Mouse (Mus musculus) left cerebral cortex, adult 9 months (tissue): ENCODE results near the gene 1110051M20Rik.

ENCODE experiments used
- DNase-seq, 2 experiments: peaks; one replicate each; pipeline ENCODE4 v3.0.0; 2022; ENCODE audit warnings: low spot score in 2 of 2

The 1110051M20Rik gene

DNA sequence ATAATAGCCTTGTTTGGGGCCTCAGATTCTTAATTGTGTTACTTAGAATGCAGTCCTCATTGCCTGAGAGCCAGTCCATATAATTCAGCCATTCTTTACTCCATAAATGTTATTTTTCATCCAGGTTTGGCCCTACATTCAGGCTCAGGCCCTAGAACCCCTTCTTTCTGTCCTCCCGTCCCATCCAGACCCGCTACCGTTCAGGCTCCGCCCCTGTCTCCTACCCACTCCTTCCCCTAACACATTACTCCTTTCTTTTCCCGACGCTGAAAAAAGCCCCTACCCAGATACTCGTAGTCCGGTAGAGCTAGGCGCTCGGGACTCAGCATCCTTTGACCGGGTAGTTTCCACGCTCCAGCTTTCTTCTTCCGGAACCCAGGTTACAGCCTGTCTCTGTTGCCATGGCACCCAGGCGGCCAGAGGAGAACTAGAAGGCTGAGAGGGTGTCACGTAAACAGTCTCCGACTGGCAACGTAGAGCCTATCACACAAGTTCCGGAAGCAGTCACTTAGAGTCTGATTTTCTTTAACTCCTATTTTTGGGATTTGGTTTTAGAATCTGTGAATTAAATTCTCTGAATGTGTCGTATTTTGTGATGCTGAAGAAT, at the start of gene 1110051M20Rik:
Gene 1110051M20Rik (minus strand): TSS at position 419 of the 607 bp plus-strand sequence.
- peak; percentile 62 to 93 for DNase-seq

- no peak for DNase-seq
Observed at GRCm38 (mm10) chr2:91493981-91494380, 49.5 kb upstream of the 1110051M20Rik start.

DNA sequence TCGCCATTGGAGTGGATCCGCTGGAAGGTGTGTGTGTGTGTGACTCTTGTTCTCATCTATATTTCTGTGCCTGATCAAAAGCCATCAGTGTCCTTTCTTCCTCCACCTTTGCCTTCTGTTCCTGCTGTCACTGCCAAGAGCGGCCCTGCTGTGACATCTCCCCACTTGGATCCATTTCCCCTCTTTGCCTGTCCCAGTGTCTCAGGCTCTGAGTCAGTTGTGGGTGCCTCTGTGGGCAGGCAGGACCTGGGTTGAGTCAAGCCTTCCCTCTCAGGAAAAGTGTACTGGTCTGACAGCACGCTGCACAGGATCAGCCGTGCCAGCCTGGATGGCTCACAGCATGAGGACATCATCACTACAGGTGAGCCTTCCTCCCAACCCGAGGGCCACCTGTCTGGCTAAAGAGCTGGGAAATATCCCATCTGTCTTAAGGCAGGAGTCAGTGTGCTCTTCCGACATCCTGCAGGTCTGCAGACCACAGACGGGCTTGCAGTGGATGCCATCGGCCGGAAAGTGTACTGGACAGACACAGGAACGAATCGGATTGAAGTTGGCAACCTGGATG, 47.6 kb upstream of the 1110051M20Rik start:
- DNase-seq, result no peak

- DNase-seq, result peak in 1 of 2 experiments; percentile 35
Observed at GRCm38 (mm10) chr2:91487295-91487694, 42.8 kb upstream of the 1110051M20Rik start.

DNA sequence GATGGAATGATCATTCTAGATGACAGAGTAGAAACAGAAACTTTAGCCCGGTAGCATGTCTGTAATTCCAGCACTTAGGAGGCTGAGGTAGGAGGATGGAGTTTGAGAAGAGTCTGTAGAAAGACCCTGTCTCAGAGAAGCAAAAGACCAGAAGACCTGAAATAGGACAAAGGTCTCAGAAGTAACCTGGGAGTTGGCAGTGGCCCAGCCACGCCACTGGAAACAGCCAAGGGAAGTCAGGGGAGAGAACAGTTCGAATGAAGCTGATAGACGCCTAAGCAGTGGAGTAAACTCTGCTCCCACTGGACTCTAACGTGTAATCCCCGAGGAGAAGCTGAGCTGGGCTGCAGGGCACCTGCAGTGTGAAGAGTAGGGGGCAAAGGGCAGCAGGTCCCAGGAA, 40.8 kb upstream of the 1110051M20Rik start:
- no peak for DNase-seq

DNA sequence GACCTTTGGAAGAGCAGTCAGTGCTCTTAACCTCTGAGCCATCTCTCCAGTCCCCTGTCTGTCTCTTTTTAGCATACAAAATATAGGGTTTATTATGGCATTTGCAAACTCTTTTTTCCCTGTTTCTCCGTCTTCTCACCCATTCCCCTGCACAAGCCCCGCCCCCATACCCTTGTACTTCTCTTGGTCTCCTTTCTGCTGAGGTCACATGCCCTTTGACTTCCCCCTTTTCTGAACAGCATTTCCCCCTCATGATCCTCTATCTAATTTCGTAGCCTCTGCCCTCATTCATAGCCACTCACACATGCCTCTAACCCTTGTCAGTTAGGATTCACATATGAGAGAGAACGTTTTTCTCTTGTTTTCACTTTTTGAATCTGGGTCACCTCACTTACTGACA, 40.2 kb upstream of the 1110051M20Rik start:
- no peak for DNase-seq

- peak in 1 of 2 experiments; percentile 87 for DNase-seq
Observed at GRCm38 (mm10) chr2:91480805-91481514, 36.5 kb upstream of the 1110051M20Rik start.

GRCm38 (mm10) chr2:91480399-91480801, 35.9 kb upstream of the 1110051M20Rik start:
- no peak for DNase-seq

DNA sequence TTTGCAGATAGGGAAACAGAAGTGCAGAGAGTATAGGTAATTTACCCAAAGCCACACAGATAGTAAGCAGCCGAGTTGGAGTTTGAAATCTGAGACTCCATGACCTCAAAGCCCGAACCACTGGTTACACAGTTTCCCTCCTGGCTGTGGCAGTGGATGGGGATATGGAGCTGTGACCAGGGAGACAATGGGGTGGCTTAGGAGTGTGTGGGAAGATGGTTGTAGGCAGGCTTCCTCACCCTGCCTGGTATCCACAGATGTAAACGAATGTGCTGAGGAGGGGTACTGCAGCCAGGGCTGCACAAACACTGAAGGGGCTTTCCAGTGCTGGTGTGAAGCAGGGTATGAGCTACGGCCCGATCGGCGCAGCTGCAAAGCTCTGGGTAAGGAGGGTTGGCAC, 32.3 kb upstream of the 1110051M20Rik start:
- no peak for DNase-seq

DNA sequence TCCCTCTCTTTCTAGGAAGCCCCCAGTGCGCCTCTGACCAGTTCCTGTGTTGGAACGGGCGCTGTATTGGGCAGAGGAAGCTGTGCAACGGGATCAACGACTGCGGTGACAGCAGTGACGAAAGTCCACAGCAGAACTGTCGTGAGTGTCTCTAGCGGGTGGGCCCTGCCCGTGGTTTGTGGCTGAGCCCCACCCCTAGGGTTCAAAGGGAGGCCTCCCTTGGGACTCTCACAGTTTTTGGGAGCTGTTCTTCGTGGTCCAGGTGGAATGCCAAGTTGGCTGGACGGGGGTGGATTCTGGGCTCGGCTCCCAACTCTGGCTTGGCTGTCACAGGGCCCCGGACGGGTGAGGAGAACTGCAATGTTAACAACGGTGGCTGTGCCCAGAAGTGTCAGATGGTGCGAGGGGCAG, 31.8 kb upstream of the 1110051M20Rik start:
- no peak for DNase-seq

DNA sequence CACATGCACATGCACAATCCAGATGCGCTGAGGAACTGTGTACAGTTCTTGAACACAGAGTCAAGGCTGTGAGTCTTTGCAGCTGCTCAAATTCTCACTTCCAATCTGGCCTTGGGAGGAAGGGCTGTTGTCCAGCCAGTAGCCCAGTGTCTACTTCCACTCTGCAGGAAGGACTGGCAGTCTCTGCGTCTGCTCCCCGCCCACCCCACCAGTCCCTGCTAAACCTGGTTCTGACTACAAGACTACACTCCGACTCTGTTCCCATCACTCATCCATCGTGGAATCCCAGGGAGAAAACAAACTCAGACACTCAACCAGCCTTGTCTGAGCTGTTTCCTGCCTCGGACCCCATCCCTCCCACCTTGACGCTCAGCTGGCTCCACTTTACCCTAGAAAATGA, 31.3 kb upstream of the 1110051M20Rik start:
- DNase-seq, result no peak

- DNase-seq, result no peak
Observed at GRCm38 (mm10) chr2:91474358-91474757, 29.9 kb upstream of the 1110051M20Rik start.

- DNase-seq, result peak; percentile 59 to 70
Observed at GRCm38 (mm10) chr2:91470055-91470647, 25.6 kb upstream of the 1110051M20Rik start.

DNA sequence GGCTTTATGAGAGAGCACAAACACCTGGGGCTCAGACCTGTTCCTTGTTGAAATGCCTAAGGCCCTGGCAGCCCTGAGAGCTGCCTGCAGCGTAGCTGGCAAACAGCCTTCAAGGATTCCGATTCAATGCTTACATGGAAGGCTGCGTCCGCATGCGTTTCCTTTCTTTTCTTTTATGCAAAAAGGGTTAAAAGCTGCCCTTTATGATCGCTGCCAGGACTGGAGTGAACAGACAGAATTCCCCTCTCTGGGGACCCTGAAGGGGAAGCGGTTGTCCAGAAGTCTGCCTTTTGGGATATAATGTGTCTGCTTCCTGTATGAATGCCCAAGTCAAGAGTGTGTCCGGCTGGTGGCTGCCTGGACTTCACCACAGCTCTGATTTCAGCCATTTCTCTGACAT, 23.1 kb upstream of the 1110051M20Rik start:
- DNase-seq, result no peak

GRCm38 (mm10) chr2:91465934-91466333, 21.4 kb upstream of the 1110051M20Rik start:
- no peak for DNase-seq

DNA sequence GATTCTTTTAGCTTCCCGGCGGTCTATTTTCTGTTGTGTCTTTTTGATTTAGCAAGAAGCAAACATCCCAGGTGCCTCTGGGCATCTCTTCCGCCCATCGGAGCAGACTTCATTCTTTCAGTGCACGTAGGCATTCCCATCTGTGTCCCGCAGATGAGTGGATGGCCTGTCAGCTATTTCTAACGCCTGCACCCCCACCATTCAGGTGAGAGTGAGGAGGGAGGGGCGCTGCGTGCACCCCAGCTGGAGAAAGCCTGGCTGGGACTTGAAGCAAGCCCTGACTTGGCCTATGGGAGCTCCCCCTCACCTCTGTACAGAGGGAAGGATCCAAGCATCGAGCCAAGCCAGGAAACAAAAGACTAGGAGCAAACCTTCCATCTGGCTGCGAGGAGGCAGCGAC, 18.2 kb upstream of the 1110051M20Rik start:
- DNase-seq, result no peak

GRCm38 (mm10) chr2:91462196-91462595, 17.7 kb upstream of the 1110051M20Rik start:
- no peak for DNase-seq

DNA sequence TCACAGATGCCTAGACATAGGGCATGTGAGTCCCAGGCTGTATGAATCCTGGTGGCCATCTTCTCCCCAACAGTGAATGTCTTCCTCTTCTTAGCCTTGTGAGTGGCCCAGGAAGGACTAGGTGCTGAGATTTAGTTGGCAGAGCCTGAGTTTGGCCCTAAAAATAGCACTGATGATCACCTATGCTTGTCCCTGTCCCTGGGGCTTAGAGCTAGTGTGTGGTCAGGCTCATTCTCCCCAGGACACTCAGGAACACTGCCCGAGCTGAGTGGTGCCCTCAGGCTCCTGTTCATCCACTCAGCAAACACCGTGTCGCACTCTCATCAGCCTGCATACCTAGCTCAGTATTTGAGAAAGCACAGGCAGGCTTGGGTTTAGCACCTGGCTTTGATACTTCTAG, 16.8 kb upstream of the 1110051M20Rik start:
- no peak for DNase-seq

DNA sequence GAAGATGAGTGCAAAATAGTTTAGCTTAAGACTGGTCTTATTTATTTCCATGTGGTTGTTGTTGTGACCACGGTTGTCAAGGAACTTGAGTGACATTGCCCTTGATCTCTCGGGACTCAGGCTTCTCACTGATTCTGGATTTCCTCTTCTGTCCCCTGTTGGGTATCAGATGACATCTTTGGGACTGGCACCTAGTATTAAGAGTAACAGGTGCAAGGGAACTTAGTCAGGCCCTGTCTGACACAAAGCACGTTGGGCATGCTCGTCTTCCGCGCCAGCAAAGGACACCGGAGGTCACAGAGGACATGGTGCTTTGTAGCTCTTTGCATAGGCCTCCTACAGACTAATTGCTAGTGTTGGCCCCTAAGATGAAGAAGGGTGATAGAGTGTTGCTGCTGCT, 16.3 kb upstream of the 1110051M20Rik start:
- DNase-seq, result no peak

GRCm38 (mm10) chr2:91460076-91460475, 15.6 kb upstream of the 1110051M20Rik start:
- no peak for DNase-seq

DNA sequence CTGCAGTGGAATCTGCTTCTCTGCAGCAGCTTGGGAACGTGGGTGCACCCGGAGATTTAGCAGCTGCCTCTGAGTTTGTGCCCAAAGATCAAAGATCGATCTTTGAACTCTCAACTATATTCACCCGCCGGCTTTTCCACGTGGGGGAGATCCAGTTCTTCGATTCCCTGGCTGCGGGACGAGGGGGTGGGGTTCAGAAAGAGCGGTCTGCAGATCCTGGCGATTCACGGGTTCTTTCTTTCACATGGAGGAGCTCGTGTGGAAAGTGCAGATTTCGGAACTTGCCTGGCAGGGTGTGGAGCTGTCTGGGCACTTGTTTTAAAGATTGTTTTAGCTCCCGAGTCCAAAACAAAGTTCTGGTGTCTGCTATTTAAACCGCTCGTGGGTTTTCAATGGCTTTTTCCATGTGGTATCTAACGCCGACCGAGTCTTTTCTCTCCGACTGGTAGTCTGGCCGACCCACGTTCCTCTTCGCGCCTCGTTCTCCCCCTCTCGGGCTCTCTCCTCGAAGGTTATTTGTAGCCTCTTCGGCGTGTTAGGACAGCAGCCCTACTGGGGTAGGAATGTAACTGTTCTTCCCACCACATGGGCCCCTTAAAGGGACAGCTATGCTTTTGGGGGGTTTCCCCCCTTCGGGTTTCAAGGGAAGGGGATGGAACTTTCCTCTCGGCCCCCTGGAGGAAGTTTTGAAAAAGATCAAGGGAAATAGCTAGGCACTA, 14.3 kb upstream of the 1110051M20Rik start:
- DNase-seq, result no peak

GRCm38 (mm10) chr2:91458252-91458672, 13.8 kb upstream of the 1110051M20Rik start:
- no peak for DNase-seq
